Mouse (Mus musculus) ovary, postnatal 36 days (tissue): ENCODE results near the gene Cd4.
"Not testable (repeated sequence)": the region's sequence is repeated elsewhere in the genome, so short reads cannot be mapped to it uniquely, and the experiment has no call there.

ENCODE experiments used
- DNase-seq: peaks from one replicate; pipeline ENCODE4 v3.0.0; 2022; ENCODE audit warnings: low spot score, mixed read lengths

Cd4 gene

DNA sequence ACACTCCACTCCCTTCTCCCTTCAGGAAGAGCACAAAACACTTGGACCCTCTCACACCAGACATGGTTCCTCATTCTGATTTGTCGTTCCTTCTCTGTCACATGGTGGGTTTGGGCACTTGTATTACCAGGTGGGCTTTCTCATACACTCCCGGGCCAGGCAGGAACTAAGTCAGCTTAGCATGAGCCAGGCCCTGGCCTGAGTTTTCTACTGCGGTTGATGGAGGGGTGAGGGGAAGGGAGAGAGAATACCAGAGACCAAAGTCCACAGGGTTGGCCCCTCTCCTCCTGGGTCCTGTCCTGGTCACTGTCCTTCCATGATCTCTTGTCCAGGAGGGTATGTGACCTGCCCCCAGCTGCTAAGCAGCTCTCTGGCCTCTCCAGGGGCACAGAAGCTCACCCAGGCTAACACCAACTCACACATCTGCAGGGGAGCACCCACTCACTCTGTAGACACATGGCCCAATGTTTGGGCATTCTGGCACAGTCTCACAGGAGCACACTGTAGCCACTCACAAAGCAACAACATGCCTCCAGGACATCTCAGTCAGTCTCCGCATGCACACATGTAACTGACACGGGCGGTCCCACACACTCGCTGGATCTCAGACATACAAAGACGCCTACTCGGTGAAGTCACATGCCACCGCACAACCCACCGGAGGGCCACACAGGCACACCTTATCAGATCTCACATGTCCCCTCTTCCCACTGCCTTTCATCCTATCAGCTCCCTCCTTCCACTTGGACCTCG lies 28.1 kb upstream of the Cd4 start:
- no peak for DNase-seq

DNA sequence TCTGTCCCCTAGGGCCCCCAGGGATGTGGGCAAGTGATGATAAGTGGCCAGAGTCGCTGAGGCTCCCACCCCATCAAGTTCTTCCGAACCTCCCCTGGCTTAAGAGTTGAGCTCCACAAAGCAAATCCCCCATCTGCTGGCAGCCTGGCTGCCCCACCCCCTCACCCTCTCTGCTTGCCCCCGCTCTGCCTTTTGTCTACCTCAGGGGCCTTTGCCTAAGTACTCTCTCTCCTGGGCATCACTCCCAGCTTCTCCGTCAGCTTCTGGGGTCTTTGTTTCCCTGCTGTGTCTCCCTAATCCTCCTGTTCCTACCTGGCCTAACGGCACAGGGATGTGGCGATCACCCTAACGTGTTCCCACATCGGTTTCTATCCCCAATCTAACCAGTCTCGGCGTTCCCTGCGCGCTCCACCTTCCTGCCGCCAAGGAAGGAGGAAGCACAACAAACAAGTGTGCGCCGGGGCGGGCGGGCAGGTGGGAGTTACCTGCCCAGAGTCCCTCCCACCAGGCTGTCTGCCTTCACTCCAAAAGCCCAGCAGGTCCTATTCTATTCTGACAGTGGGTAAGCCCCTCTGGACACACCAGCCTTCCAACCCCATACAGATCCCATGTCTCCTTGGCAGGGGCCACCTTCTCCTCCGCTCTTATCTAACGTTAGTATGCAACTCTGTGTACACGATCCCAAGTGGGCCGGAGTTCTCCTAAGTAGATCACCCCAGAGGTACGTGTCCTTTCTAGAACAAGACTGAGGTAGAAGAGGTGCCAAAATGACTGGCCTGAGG lies 27.3 kb upstream of the Cd4 start:
- DNase-seq, result no peak

DNA sequence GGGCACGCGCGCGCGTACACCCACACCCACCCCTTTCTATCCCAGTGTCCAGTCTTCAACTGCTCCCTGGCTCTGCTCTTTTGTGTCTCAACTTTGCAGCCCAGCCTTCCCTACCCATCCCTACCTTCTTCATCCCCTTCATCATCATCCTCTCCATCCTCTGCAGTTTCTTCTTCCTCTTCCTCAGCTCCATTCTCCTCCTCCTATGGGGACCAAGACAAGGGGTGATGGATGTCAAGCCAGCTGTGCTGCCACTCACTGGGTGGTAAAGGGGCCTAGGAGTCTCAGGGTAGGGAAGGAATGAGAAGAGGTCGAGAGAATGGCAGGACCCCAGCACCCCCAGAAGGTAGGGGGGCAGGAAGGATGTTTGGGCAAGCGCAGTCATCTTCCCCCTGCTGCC lies 26.5 kb upstream of the Cd4 start:
- no peak for DNase-seq

DNA sequence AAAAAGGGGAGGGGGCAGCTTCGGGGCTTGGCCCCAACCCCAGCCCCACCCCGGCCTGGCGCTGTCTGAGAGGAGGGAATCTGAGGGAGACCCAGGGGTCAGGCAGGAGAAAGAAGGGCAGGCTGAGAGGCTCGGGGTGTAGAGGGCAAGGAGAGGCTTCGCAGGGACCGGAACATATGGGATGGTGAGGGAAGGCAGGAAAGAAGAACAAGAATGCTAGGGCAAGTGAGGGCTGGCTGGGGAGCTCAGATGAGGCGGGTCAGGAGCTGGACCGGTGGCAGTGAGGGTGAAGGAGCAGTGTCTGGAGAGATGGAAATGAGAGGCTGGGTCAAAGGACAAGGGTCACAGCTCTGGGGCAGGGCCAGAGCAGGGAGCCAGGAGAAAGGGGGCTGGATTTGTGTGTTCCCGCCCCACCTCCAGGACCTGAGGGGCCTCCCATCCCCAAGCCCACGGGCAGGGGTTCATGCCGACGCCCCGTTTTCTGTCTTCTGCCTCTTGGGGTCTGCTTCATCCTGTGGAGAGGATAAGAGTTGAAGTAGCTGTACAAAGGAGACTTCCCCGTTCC lies 25.8 kb upstream of the Cd4 start:
- no peak for DNase-seq

DNA sequence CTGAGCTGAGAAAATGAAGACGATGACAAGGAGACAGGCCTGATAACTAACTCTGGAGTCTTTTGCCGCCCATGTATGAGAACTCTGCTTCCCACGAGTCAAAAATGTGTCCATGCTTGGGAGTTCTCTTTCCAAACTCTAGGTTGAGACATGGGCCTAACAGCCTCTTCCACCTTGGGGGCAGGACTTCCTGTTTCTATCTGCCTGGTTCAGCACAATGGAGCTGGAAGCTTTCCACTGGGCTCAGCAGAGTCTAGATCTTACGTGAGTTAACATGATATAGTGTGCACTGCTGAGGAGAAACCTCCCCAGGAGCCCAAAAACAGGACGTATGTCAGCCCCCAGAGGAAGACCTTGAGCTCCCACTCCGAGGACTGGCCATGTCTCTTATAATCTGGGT lies 25.2 kb upstream of the Cd4 start:
- no peak for DNase-seq

DNA sequence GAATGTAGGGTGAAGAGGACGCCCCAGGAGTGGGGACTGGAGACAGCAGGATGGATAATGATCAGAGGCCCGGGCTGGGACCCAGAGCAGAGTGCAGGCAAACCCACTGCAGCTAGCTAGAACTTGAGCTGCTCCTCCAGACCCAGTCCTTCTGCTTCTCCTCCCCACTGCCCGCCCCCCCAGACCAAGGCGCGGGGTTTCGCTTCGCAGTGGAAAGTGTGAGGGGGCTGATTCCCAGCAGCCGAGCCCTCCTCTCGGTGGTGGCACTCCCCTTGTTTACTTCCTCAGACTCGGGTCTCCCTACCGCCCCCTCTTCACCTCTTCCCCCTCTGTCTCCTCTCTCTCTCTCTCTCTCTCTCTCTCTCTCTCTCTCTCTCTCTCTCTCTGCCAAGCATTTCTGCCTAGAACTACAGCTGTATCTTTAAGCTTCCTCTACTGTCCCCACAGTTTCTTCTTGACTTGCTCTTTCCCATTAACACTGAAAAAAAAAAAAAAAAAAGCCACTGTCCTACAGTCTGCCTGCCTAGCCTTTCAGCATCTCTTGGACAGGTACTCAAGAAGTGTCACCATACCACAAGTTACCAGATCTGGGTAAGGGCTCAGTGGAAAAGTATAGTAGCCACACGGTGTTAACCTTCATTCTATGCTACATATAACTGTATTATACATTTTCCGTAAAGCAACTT lies 23.7 kb upstream of the Cd4 start, which contains the start of gene Lag3:
Lag3 (minus strand) TSS at position 173 of the 686 bp plus-strand sequence.
- DNase-seq, result no peak

DNA sequence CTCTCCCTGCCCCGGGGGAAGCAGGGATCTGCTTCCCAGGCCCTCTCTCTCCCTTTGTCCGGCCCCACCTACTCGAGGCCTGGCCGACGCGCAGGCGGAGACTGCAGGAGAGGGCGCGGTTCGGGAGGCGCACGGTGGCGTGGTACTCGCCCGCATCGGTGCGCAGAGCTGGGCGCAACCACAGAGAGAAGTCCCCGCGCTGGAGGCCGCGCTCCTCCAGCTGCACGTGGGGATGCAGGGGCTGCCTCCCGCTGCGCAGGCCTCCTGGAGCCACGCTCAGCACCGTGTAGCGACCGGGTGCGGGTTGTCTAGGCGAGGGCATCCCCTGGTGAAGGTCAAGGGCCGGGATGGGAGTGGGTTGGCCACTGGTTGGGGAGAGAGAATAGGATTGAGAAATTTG lies 22.0 kb upstream of the Cd4 start:
- no peak for DNase-seq

DNA sequence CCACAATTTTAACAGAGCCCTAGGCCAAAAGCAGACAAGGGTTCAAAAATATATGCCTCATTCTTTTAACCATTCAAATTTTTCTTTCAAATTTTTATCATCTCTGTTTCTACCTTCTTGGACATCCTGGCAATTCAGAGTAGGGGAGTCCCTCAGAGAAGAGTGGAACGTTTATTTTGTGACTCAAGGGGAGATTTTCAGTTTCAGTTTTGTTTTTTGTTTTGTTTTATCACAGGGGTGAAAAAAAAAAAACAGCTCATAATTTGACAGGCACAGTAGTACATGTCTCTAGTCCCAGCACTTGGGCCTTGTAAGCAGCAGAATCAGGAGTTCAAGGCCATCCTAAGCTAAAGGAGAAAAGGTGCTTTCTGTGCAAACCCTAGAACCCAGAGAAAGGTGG lies 19.7 kb upstream of the Cd4 start:
- no peak for DNase-seq

DNA sequence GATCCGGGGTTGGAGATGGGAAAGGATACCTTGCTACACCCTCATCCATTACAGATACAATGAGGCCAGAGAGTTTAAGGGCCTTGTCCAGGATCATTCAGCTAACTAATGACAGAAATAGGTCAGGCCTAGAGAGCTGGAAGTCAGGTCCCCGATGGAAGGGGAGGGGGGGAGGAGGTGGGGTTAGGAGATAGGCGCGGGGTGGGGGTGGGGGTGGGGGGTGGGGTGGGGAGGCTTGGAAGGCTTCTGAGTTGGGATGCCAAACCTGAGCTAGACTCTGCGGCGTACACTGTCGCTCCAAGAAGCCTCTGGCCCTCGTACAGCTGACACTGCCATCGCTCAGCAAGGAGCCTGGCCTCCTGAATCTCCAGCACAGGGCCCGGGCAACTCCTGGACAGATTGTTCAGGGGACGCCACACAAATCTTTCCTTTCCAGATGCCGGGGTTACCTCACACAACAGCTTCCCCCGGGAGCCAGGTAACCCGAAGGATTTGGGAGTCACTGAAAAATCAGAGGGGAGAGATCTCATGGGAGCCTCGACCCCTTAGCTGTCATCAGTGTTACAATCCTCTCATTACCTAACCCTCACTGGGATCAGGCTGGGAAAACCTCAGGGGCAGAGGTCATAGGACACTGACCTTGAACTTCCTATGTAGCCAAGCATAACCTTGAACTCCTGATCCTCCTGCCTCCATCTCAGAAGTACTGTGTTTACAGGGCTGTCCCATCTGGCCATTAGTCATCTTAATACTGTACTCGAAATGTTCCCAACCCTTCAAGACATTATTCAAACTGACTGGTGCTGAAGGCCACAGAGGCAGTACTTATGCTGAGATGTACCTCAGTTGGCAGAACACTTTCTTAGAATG lies 17.2 kb upstream of the Cd4 start:
- DNase-seq, result no peak

DNA sequence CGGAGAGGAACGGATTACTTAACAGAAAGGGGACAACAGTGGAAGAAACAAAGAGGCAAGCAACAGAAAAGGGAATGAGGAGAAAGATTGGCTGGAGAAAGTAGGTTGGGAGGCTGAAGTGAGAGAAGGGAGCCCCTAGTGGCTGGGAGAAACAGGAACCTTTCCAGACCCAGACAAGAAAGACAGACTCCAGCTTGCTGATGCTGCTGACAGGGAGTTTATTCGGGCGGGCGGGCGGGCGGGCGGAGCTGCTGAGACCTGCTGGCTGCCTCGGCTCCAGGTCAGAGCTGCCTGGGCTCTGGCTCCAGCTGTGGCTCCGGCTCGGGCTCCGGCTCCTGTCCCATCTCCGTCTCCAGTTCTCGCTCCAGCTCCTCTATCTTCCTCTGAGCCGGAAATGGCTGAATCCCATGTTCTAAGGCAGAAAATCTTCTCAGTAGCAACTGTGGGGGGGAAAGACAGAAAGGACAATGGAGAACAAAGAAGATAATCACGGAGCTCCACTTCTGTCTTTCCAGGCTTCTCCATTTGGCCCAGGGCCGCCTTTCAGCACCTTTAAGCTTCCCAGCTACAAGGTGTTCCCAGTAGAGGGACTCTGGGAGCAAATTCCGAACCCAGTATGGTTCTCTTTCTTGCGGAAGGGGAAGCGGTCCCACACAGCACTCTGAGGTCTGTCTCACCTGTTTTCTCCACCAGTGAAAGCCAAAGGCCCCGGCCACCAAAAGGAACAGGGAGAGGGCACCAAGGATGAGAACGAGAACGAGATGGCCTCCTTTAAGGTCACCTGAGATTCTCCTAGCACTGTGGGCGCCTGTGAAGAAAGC lies 16.4 kb upstream of the Cd4 start:
- peak; percentile 55 for DNase-seq

DNA sequence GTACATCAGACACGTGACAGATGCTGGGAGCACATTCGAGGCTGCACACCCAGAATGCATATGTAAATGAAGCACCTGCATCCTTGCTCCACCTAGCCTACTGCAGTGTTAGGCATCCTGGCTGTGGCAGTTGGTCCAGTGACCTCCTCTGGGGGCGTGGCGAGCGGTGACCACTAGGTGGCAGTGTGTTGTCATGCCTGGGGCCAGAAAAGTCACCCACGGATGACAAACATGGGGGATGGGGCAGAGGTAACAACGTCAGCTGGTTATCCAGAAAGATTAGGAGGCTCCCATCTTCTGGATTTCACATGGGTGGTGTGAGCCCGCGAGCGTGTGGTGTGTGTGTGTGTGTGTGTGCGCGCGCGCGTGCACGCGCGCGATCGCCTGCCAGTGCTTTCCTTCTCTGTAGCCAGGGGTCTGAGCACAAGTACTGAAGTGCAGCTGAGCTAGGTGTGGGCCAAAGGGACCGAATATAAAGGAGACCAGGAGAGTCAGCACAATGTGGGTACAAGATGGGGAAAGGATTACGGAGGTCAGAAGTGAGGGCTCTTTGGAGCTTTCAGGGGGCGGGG lies 15.6 kb upstream of the Cd4 start:
- DNase-seq, result peak; percentile 94

DNA sequence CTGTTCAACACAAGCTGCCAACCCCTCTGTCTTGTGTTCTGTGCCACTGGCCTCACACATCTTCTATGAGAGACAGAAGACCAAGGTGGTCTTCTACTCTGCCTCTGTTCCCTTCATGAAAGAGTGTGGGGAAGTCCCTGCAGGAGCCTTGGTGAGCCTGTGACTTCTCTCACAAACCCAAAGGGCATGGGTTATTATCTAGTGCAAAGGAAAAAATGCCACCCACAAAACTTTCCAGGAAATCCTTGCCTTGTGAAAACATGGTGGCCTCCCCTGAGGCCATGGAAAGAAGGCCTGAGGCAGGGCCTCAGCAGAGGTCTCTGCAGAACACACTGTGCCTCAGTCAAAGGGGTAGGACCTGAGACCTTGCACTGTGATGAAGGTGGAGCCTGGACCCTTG lies 13.8 kb upstream of the Cd4 start:
- no peak for DNase-seq

DNA sequence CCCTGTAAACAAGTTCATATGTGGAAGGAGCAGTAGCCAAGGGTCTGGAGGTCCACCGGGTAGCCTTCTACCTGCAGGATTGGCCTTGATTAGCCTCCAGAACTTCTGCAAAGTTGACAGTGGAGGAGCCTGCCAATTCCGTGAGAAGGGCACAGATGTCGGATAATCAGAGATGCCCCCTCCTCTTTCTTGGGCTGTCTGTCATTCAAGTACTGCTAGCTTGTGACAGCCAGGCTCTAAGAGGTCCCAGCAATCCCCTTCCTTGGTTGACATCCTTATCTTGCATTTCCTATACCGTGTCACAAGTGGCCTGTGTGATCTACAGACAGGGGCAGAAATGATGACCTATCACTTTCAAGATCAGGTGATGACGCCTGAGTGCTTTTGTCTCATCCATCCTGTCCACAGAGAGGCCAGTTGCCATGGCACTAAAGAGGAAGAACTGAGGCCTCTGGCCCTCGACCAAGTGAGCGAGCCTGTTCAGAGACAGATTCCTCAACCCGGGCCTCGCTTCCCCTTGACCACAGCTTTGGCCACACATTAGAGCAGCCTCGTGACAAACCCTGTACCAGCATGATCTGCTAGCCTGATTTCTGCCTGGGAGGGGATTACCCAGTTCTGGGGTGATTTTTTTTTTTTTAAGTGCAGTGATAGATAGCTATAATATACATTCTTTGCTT lies 12.9 kb upstream of the Cd4 start:
- no peak for DNase-seq

DNA sequence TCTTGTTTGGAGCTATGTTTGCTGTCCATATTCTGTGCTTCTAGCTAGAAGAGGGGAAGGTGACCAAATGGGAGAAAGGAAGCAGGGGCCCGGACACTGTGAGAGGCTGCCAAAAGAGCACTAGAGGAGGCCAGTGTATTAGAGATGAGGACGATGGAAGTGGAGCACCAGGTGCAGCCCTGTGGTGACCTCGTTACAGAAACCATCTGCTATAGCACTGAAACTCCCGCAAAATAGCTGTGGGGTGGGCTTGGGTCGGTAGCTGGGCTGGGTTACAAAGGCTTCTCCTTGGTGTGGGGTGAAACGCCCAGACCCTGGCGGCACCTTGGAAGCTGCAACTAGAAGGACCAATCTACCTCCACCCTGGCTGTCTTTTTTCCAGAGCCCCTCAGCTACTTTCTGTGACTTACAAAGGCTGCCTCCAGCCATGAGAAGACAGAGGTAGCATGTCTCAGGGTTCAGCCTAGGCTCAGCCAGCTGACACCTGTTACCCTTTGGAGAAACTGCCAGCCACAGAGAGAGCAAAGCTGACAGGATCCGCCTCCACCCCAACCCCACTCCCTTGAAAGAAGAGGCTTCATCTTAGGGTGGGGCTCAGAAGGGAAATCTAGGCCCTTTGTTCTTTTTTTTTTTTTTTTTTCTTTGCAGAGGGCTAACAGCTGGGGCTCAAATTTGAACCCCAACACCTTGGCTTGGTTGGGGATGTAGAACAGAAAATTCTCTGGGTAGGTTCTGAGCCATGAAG lies 12.2 kb upstream of the Cd4 start:
- no peak for DNase-seq

DNA sequence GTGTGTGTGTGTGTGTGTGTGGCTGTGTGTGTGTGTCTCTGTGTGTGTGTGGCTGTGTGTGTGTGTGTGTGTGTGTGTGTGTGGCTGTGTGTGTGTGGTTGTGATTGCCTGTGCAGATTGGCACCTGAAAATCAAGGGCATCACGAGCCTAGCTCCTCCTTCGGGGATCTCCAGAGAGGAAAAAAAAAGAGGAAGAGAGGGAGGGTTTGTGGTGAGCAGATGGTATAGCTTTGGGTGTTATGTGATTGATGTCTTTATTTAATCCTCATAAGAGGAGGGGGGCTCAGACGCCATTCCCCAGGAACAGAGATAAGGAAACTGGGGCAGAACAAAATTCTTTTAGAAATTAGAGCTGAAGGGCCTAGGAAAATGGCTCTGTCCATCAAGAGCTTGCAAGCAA lies 10.3 kb upstream of the Cd4 start:
- no peak for DNase-seq

DNA sequence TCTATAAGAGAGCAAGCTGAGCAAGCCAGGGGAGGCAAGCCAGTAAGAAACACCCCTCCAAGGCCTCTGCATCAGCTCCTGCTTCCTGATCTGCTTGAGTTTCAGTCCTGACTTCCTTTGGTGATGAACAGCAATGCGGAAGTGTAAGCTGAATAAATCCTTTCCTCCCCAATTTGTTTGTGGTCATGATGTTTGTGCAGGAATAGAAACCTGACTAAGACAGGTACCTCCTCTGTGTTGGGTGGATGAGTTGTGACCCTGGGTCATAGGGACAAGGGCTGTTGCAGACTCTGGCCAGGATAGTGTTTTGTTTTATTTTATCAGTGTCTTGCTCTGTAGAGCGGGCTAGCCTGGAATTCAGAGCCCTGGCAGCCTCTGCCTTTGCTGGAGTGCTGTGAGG lies 6.1 kb upstream of the Cd4 start:
- DNase-seq, result not testable (repeated sequence)

DNA sequence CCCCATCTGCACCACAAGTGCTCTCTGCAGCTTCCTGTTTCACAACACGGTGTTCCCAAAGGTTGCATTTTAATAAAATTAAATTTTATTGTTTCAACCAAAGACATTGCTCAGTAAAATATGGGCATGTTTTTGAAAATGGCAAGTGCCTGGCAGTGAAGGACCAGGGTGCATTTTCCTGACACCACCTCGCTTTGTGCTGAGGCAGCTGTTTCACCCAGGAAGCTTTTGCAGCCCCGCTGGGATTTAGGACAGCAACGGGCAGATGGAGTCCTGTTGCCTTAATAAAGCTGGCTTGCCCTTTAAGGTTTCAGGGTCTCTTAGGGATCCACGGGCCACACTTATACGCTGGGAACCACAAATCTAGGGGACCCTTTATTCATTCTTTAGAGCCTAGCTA lies 3.0 kb upstream of the Cd4 start:
- no peak for DNase-seq

DNA sequence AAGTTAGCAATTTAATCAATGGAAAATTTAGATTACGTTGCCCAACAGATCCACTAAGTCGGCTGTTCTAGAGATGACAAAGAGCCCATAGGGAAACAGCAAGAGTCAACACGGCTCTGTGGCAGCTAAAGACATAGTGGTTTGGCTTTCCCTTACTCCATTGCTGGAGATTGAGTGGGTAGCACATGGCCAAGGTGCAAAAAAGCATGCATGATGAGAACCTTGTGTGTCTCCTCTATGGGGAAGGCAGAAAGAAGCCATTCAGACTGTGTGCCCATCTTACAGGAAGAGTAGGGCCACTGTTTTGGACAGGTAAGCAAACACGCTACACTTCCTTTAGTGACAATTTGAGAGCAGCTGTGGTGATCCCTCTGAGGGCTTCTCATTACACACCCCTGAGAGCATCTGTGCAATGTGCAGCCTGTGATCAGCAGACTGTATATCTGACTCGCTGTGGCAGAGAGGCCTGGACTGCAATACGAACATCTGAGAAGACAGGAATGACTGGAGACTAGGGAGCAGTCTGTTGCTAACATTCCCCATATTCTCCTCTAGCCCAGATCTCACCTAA lies 619 bp upstream of the Cd4 start:
- no peak for DNase-seq

DNA sequence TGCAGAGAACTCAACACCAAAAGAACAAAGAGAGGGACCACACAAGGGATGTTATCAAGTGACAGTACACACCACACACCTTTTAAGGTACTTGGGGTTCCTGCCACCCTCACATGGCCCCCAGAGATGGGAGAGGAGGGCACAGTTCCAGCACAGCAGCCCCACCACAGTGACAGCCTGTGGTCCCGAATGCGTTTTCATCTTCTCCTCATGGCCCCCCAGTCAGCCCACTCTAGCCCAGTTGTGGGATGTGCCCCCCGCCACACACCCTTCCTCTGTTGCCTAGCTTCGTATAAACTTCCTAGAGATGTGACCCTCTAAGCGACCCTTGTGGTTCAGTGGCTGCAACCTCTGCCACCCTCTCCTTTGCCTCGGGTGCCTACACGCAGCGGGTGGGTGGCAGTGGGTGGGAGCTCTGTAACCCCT lies 2.1 kb downstream of the Cd4 start:
- DNase-seq, result no peak
